Mouse (Mus musculus): ENCODE results near the gene Hmgb4. TPM values are rescaled to one million over a fixed set of nuclear protein-coding genes. Genes with fewer than 3 reads are reported as not detected.

The Hmgb4 gene
- total RNA-seq, 1 experiment from 2014 or later, result not detected

DNA sequence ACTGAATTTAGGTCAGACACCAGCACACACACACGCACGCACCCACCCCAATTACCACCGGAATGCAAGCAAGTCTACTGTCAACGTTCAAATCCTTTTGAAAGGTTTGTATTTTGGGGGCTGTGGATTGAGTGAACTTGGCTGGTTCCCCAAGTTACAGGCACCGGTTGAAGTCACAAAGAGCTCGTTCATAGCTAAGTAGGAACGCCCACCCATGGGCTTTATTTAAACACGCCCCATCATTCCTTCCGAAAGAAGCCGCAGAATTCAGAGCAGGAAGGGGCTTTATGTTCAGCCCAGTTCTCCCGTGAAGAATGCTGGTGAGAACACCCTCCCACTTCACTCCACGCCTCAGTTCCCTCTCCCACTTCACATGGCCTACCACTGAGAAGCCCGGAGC lies 27.3 kb downstream of the Hmgb4 start:
- no peak for ATAC-seq (ENCODE audit: extremely low read depth, insufficient number of reproducible peaks, low FRiP score, poor library complexity, severe bottlenecking)

DNA sequence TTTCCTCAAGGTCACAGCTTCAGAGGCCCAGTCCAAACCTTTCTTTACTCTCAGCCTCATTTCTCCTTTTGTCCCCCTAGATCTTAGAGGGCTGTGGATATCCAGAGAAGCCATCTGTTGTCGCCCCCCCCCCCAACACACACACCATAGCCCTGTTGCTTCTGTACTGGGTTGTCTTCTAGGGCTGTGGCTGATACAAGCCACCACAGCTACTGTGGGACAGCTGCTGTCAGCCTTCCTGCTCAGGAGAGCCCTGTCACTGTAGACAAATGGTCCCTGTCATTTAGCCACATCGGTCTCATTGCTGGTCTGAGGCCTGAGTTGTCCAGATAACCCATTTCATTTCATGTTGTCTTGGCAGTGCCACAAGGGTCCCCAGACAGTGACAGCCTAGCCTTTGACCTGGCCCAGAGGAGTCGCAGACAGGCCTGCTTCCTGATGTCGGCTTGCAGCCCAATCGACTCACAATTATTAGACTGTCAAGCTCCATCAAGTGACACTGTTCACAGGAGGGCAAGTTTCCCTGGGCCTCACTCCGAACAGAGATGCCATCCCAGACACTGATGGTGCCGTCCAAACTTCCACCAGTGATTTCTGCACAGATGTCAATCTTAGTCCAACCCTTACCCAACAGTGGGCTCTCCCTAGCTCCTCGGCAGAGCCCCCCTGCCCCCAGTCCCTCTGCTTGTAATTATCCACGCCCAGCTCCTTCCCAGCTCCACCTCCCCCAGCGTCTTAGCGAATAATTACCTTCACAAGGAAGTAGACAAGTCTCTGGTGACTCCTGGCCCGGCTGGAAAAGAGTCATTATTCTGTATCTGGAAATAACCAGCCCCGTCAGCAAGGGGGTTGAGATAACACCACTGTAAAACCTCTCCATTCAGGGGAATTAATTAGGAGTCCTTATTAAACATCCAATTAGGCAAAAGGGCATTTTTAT lies 33.1 kb downstream of the Hmgb4 start:
- ATAC-seq (ENCODE audit: extremely low read depth, insufficient number of reproducible peaks, low FRiP score, poor library complexity, severe bottlenecking), result no peak

DNA sequence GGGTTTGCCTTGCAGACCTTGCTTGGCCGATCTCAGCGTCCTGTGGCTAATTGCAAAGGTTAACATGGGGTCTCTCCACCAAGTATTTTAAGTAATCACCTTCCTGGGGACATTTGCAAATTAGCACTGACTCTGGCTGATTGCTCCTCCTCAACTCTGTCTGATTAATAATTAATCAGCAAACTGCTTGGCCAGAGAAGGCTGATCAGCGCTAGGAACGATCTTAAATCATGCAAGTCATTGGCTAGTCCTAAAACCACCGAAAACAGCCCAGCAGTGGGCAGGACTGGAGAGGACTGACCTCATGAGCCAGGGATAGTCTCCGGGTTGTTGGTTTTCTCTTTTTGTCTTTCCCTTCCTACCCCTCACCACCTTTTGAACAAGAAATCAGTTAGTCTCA lies 36.3 kb downstream of the Hmgb4 start:
- no peak for ATAC-seq (ENCODE audit: extremely low read depth, insufficient number of reproducible peaks, low FRiP score, poor library complexity, severe bottlenecking)

DNA sequence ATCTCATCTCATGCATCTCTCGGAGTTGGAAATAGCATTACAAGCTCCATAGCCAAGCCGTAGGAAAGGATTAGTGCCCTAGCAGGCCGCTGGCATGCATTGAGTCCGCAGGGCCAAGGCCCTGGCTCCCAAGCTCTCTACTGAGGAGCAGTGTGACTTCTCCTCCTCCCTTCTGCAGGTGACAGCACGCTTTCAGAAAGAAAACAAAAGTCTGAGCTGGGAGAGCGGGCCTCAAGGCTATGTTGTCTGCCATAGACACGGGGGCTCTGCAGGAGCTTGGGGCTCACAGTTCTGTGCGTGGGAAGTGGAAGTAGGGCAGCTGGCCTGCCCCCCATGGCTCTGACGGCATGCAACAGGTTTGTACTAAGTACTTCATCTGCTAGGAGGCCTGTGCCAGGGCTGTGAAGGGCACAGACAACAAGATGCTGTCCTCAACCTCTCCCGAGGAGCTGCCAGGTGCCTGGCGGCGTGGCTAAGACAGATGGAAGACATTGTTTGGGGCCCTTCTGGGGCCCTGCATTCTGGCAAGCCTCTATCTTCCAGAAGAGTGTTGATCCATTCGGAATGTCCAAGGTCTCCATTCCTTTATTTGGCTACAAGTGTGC lies 42.7 kb downstream of the Hmgb4 start:
- no peak for ATAC-seq (ENCODE audit: extremely low read depth, insufficient number of reproducible peaks, low FRiP score, poor library complexity, severe bottlenecking)
